Mouse (Mus musculus) layer of hippocampus, postnatal 36 days (tissue): ENCODE data around the gene Npas3. TPM values are rescaled to one million over a fixed set of nuclear protein-coding genes. Genes with fewer than 3 reads are reported as not detected.

Source experiments
- DNase-seq, 2 experiments: peaks; one replicate each; pipeline ENCODE4 v3.0.0; 2022
- total RNA-seq, 2 experiments: library from RNA; stranded (reverse); gene quantifications; 2 replicates each; pipeline ENCODE4 v1.2.3; 2021

Gene Npas3
- total RNA-seq, 2 experiments from 2014 or later, result 21.7 to 33.0 TPM

DNA sequence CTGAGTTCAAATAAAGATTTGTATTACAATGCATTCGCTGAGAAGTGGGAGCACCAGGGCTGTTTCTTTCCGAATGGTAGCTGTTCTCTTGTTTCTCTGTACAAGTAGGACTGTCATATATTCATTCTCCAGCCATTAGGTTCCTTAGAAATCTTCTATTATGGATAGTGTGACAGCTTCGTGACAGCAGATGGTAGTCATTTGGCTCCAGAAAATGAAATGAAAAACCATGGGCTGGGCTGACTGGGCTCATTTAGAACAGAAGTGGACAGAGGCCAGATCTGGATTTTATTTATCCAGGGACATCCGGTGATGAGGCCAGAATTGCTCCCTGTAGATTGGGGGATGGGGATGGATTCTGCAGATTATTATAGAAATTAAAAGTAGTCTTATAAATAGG is 621.5 kb downstream of the Npas3 start:
- no peak for DNase-seq

DNA sequence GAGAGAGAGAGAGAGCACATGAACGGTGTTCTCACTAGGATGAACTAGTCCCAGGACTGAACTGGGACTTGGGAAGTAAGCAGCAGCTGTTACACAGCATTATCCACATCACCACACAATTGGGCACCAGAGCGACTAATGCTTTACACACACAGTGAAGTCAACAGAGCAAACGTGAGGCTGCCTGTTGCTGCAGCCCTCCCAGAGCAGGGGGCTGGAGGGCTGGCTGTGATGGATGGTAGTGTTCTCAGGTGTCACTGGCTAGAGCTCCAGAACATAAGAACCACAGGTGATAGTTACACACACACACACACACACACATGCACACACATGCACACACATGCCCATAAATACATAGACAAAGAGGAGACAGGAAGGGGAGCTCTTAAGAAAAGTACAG is 626.7 kb downstream of the Npas3 start:
- no peak for DNase-seq

DNA sequence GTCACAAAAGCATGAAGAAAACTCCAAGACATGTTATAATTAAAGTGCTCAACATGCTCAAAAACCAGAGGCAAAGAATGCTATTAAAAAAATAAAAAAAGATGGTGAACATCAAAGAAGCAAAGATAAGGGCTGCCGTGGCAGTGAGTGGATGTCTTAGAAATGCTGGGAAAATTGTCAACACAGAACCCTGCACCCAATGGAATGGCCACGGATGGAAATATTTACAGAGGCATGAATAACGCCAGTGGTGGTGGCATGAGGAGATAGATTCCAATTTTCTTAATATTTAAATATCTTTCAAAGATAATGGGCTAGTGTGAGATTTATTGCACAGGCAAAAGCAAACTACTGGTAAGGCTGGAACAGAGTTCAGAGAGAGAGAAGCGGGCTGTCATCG is 628.2 kb downstream of the Npas3 start:
- DNase-seq, result no peak

DNA sequence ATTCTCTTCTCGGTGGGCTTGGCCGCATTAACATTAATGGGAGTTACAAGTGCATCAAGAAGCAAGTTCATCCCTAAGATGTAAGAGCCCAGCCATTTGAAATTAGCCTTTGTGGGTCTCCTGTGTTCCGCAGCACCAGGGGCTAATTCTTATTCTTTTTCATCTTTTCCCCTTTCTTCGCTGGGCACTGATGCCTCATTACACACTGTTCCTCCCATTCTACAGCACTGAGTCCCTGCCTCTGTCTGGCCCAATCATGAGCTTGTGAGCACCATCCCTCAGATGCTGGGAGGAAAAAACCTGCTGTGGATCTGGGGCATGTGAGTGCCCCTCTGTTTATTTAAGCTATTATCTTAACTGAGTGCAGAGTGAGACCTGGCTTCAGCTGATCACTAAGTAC is 633.2 kb downstream of the Npas3 start:
- no peak for DNase-seq

DNA sequence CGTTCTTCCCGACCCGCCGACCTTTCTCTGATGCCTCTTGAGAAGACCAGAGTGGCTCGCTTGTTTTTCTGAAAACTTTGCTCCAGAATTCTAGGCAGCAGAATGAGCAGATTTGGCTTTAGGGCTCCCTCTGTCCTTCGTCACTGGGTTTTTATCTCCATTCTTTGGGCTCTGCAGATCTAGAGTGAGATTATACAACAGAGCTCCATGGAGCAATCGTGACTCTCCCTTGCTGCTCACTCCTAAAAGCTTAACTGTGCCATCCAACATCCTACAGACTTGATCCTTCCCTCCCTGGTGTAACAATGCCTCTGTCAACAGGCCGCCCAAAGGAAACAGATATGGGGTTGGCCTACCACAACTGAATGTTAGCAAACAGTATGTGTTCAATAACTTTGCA is 634.4 kb downstream of the Npas3 start:
- DNase-seq, result no peak

DNA sequence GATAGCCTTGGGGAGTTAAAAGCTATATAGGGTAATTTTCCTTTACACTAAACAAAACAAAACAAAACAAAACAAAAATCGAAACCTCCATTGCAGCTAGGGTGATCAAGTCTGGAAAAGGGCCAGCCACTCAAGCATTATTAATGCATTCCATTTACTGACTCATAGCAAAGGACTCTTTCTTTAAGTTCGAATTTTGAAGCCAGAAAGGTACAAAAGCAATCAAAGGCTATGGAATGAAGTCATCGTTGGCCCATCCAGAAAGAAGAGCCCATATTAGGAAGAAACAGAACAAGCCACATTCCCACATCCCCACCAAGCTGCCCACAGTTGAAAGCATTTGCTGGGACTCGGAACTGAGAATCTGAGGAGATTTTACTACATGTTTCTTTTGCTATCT is 640.1 kb downstream of the Npas3 start:
- DNase-seq, result no peak

DNA sequence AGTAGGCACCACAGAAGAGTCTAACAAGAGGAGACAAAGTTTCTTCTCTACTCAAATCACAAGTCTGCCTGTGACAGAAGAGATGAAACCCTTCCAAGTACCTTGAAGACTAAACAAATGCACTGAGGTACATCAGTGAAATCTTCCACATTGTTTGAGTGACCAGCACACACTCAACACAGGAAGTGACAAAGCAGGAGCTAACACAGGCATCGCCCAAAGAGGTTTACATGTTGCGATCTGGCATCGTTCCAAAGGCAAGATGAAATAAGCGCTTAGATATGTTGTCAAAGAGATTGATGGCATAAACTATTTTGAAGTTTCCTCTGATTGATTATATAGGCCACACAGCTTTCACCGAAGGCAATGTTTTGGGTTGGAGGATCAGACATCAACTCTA is 647.4 kb downstream of the Npas3 start:
- no peak for DNase-seq

DNA sequence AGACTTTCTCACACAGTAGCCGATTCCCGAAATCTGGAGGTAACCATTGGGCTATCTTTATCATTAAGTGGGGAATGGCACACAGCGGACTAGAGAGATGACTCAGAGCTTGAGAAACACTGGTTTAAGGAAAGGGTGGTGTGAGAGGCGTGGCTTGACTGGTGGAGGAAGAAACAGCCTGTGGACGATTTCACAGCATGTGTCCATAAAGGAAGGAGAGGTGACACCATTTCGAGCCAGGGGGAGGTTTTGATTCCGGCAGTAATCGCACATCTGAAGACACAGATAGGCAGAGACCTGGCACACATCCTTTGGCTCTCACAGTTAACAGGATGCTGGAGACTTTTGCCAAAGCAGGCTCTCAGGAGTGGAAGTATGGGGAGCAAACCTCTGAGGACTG is 660.3 kb downstream of the Npas3 start:
- DNase-seq, result no peak

DNA sequence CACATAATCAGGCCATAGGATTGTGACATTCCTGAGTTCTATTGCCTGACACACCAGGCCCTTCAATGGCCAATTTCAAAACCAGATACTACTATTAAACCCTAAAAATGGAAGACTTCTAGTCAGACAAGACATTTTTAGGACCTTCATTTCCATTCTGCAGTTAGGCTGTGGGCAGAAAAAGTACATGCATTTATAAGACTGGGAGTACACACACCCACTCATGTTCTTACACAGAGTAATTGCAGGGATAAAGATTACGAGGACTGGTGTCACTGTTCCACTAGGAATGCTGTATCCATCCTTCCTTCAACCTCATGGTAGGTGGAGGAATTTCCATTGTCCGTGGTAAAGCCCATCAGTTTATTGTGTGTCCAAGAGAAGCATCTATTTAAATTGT is 661.7 kb downstream of the Npas3 start:
- no peak for DNase-seq

DNA sequence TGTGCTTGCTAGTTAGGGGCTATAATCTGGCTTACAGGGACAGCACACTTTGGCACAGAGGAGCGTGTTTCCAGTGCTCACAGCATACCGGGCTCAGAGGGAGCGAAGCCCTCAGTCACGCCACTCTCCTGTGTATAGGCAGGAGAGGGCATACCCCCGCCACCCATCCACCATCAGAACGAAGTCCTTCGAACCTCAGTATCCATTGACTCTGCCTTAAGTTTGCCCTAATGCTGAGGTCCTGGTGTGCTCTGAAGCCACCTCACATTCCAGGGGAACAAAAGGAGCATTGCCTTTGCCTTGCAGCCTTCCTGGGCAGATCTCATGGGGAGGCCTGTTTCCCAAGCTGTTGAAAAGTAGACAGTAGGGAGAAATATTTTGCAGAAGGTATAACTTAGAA is 673.7 kb downstream of the Npas3 start:
- DNase-seq, result no peak

DNA sequence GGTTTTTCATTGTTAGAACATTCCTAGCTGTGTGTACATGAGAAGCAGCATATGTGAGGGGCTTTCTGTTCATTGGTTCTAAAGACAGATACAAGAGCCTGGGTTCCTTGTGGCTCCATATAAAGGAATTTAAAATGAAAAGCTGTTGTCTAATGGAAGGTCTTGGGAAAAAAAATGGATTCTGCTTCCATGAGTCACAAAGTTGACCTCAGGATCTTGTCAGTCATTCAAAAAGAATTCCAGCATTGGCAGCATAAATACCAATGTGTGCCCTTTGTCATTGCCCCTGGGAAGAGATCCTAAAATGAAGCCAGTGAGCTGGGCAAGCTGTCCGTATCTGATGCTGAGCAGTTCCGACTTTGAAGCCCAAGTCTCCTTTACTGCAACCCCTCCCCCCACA is 700.3 kb downstream of the Npas3 start:
- DNase-seq, result no peak

DNA sequence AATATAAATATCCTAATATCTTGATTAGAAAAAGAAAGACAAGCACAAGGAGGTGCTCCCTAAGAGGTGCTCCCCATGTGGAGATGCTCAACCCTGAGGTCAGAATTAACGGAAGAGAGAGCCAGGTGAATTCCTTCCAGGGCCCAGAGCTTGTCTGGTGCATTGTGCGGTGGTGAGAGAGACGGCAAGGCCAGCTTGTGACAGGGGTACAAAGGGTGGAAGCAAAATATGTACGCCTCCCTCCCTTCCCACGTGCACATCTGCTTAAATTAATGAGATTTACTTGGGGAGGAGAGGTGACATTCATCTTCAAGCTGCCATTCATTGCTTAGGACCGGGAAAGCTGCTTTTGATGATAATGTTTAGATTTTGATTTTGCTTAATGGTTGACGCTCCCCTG is 713.5 kb downstream of the Npas3 start:
- no peak for DNase-seq

DNA sequence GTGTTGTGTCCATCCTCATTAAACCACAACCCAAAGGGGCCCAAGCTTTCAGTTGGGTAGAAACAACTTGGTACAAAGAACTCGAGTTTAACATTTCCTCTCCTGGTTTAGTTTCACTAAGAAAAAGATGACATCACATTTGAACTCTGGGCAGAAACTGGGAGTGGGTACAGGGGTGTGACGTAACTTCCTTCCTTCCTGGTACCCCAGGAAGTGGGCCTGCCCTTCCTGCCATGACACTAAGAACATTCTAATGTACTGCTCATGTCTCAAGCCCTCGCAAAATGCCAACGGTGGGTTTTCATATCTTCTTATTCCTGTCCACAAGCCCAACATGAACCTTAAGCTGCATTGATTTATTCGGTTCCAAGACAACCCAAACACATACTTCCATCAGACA is 715.1 kb downstream of the Npas3 start:
- no peak for DNase-seq

DNA sequence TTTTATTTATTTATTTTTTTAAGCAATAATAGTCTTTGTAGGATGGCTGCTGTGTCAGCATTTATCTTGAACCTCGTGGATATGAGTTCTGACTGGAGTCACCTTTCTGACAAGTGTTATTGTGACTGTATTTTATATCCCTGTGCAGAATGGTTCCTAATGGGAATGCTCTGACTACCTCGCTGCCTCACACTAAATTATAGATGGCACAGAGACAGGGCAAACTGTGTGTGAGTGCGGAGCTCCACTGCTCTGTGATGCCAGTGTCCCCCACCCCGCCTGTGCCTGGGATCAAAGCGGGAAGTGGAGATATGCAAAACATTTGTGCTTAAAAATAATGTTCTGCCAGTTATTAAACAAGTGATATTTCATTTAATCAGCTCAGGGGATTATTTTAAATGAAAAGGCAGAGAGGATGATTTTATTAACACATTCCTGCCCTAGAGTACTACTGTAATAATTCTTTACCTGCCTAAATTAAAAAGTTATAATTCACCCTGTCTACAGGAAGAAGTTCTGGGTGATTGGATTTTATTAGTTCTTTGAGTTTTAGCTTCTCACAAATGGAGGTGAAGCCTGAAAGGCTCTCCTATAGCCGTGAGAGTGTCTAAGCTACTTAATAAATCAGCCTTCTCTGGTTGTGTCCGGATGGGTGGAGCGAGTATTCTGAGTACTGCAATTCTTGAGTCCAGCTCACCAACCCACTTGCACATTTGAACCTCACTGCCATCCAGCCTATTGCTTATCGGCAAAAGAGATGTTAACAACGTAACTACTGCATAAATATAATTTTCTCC is 721.1 kb downstream of the Npas3 start:
- DNase-seq, result no peak

DNA sequence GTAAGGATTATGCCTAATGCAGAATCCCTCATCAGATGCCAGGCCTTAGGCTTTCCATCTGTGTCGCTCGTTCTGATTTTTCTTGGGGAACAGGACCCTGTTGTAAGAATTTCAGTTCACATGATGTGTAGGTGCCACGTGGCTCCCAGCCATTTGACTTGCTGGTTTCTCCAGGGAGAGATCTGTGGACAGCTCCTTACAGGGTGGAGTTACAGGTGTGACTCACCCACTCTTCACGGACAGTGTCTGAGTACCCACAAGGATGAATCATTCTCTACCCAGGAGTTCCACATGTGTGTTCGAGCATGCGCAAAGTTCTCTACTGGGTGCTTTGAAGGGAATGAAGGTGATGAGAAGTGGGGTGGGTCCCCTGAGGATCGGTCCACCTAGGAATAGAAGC is 722.2 kb downstream of the Npas3 start:
- DNase-seq, result no peak

DNA sequence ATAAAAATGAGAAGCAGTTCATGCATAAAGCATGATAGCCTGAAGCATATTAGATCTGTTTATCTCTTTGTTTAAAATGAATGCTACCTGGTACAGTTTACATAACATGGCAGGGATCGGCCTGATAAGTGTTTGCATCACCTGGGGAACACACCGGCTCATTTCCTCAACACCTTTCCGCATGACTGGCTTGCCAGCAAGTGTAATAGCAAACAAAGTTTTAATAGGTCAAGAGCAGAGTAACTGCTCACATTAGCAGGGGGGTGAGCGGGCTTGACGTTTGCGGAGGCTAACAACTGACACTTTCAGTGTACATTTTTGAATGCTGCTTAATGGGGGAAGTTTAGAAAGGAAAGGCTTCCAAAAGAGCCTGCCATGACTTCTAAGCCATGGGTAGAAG is 724.9 kb downstream of the Npas3 start:
- no peak for DNase-seq

DNA sequence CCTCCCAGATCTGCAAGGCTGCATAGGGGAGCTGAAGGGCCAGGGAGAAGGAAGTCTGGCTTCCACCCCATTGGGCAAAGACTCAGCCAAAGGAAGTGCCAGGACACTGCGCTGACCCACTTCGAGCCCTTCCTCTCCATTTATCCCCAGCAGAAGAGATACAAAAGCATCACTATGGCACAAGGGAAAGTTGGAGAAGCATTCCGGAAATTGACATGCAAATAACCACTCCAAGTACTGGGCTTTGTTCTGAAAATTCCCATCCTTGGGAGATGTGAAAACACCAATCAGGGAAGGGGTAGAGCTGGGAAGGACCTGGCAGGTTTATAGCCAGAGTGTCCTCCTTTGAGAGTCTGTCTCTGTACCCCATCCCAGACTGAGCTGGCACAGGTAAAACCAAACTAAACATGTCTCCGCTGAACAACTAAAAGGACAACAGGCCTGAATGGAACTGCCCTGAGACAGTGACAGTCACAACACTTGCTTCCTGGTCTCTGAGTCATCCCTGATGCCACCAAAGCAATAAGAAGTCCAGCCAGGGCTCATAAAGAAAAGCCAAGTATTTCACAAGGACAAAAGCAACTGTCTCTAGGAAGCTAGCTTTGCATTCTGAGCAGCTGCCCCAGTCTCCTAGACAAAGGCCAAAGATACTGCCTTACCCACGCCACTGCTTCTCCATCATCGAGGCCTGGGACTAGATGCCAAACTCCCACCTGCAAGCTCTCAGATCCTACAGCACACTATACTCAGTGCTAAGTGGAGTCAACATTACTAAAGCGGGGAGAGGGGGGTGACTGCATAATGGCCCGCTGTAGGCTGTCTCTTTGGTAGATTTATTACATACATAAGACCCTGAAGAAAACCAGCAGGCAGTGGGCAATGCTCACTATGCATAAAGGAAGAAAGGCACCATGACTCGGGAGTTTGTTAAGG is 733.4 kb downstream of the Npas3 start:
- DNase-seq, result peak; percentile 50 to 60

DNA sequence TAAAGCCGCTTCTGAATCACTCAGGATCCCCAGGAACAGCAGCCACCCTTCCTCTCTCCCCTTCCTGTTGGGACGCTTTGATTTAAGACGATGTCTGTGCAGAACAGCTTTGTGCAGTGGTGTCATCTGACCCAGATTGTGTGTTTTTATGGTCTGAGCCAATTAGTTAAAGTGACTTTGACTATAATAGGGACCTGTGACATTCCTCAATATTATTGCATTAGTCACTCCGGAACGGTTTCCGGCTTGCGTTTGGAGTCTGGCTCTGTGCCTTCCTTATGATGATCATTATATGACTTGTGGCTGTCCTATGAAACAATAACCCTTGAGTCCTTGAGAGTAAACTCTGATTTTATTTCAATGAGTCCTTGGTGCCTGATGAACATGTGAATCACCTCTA is 735.5 kb downstream of the Npas3 start:
- no peak for DNase-seq

DNA sequence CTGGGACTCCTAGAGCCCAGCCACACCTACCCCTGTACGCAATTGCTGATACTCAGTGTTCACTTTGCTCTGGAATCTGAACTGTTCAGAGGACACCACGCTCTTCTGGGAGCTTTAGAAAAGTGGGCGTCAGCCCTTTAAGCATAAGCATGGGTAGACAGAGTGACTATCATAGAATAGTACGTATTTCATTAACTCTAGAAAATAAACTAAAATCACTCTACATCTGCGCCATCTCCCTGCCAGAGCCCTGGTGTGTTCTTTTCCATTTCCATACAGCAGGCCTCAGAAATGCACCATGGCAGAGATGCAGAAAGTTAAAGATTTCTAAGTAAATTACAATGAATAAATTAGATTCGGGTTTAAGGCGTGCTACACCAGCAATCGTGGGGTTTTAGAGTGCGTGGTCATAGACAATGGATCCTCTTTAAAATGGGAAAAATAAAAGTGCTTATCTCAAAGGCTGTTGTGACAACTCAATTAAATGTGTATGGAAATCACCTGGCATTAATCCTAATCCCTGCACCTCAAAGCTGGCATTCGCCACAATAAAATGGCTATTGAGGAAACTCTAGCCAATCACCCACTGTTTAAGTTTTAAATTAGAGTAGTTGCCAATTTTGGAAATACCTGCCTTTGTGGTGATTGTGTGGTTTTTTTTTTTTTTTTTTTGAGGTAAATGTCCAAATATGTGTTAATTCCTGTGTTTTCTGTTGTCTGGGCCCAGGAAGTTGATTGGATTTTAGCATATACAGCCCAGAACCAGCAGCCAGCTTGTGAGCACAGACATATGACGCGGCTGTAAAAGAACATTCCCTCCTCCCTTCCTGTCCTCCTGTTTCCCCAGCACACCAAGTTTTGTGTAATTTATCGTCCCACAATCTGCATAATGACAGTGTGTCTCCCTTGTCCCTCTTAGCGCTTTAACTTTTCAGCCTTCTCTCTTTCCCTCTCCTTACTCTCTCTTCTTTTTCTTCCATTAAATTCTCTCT is 737.7 kb downstream of the Npas3 start:
- DNase-seq, result no peak

DNA sequence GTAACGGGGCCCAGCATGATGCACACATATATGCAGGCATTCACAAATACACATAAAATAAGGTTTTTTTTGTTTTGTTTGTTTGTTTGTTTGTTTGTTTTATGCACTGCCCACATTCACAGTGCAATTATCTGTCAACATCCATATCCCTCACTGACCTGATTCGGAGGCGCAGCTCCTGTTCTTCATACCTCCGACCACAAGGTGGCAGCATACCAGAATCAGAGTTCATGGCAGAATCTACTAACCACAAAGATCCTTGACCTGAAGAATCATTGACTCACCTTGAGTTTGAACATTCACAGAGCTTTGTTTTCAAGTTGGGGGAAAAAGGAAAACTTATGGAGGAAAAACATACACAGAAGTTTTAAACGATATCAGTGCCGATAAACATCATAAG is 743.9 kb downstream of the Npas3 start:
- DNase-seq, result no peak

DNA sequence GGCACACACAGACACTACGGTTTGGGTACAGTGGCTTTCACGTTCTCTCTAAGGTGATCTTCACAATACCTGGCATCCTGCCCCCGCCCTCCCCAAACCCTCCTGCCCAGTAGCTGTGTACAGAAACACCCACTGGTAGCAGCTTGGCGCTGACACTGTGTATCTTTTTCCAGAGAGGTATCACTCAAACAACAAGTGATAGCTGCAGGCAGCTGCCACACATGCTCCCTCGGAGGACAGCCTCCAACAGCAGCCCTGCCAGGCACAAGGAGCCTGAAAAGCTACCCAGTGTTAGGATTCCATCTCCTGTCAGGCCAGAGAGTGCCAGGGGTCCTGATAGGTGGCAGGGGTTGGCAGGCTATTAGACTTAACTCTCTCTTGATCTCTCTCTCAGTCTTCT is 747.2 kb downstream of the Npas3 start:
- no peak for DNase-seq

DNA sequence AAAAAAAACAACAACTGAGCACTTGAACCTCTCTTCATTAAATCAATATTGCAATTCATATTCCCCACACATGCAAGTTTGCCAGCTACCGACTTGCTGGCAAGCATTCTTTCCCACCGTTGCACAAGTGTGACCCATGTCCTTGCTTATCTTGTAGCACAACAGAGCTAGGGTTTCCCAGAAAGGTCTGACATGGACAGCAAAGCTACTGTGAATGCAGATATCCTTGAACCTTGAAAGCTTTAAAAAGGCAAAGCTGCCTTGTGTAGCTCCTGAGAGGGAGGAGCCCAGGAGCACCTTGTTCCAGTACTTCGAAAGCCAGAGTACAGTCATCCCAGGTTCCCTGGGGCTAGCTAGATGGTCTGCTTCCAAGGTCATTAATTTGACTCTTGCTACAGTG is 748.7 kb downstream of the Npas3 start:
- no peak for DNase-seq
